Mouse (Mus musculus) brain, embryonic 14.5 days (tissue): ENCODE measurements at regions not wholly inside any gene's neighbourhood (a gene's known extent, or its start where the extent isn't known, plus 50 kb on each side); places are given as distances from the start of the nearest gene placed in this dataset.

Source experiments
- DNase-seq: peaks from one replicate; pipeline ENCODE4 v3.0.0-alpha.2; 2011; ENCODE audit warnings: low read depth
- CTCF ChIP-seq: fragments of 200-500 bp; IDR thresholded peaks from 2 replicates; pipeline ENCODE4 v1.5.1; 2012; ENCODE audit warnings: inconsistent platforms, mild to moderate bottlenecking, moderate library complexity, borderline replicate concordance; ENCODE audit not compliant: insufficient read depth, insufficient read length; ENCODE audit errors: extremely low read depth
- POLR2A ChIP-seq: fragments of 200-500 bp; IDR thresholded peaks from 2 replicates; pipeline ENCODE4 v1.6.1; 2012; ENCODE audit warnings: mild to moderate bottlenecking, inconsistent platforms, borderline replicate concordance; ENCODE audit not compliant: poor library complexity, insufficient read depth, insufficient read length, severe bottlenecking; ENCODE audit errors: extremely low read depth

- TF ChIP-seq POLR2A: no peak
- TF ChIP-seq CTCF: no peak
- DNase-seq: no peak
Observed at GRCm38 (mm10) chr17:45923217-45923730, 108.9 kb downstream of the Vegfa start.

GRCm38 (mm10) chr17:45917647-45918046, 114.5 kb downstream of the Vegfa start:
- no peak for TF ChIP-seq POLR2A
- no peak for TF ChIP-seq CTCF
- DNase-seq: no peak

- TF ChIP-seq CTCF: no peak
- no peak for DNase-seq
Observed at GRCm38 (mm10) chr17:45916937-45917336, 115.2 kb downstream of the Vegfa start.

- DNase-seq: no peak
- TF ChIP-seq CTCF (no peak), POLR2A (no peak)
Observed at GRCm38 (mm10) chr17:45914706-45915240, 117.4 kb downstream of the Vegfa start.

GRCm38 (mm10) chr17:45914237-45914636, 117.9 kb downstream of the Vegfa start:
- DNase-seq: no peak
- TF ChIP-seq POLR2A (no peak), CTCF (no peak)

- DNase-seq: no peak
- TF ChIP-seq CTCF: no peak
- TF ChIP-seq POLR2A: no peak
Observed at GRCm38 (mm10) chr17:45913671-45914070, 118.5 kb downstream of the Vegfa start.

- no peak for TF ChIP-seq POLR2A
- TF ChIP-seq CTCF: no peak
- DNase-seq: no peak
Observed at GRCm38 (mm10) chr17:45912165-45912564, 120.0 kb downstream of the Vegfa start.

- no peak for DNase-seq
- TF ChIP-seq CTCF: no peak
- TF ChIP-seq POLR2A: no peak
Observed at GRCm38 (mm10) chr17:45911201-45911731, 120.9 kb downstream of the Vegfa start.

- DNase-seq: no peak
- TF ChIP-seq CTCF (no peak), POLR2A (no peak)
Observed at GRCm38 (mm10) chr17:45910245-45910644, 121.9 kb downstream of the Vegfa start.

- peak; percentile 17 for DNase-seq
- no peak for TF ChIP-seq POLR2A
- no peak for TF ChIP-seq CTCF
Observed at GRCm38 (mm10) chr17:45907587-45907986, 124.6 kb downstream of the Vegfa start.

- no peak for TF ChIP-seq CTCF
- no peak for TF ChIP-seq POLR2A
- DNase-seq: no peak
Observed at GRCm38 (mm10) chr17:45905596-45905995, 126.6 kb downstream of the Vegfa start.

GRCm38 (mm10) chr17:45904251-45904650, 127.9 kb downstream of the Vegfa start:
- TF ChIP-seq POLR2A (no peak), CTCF (no peak)
- no peak for DNase-seq

- TF ChIP-seq POLR2A (no peak), CTCF (no peak)
- no peak for DNase-seq
Observed at GRCm38 (mm10) chr17:45903294-45903693, 128.9 kb downstream of the Vegfa start.

GRCm38 (mm10) chr17:45902668-45903067, 129.5 kb downstream of the Vegfa start:
- TF ChIP-seq CTCF (no peak), POLR2A (no peak)
- DNase-seq: no peak
